Mouse (Mus musculus) adrenal gland, postnatal 4 days (tissue): Measurements from ENCODE around the gene Pdcd4. TPM values are rescaled to one million over a fixed set of nuclear protein-coding genes. Genes with fewer than 3 reads are reported as not detected.
"Not testable (repeated sequence)": the region's sequence is repeated elsewhere in the genome, so short reads cannot be mapped to it uniquely, and the experiment has no call there.

ENCODE experiments used
- DNase-seq, 2 experiments: peaks; one replicate each; pipeline ENCODE4 v3.0.0; 2021 to 2022; ENCODE audit warnings: low spot score in 2 of 2, mixed read lengths in 2 of 2
- total RNA-seq, 2 experiments: library from RNA; stranded (reverse); gene quantifications; 2 replicates each; pipeline ENCODE4 v1.2.3; 2021

Gene Pdcd4
- total RNA-seq, 2 experiments from 2014 or later: 118 to 128 TPM

GRCm38 (mm10) chr19:53898498-53898897, 6.5 kb downstream of the Pdcd4 start:
- no peak for DNase-seq

- no peak for DNase-seq
These were observed 7.2 kb downstream of the Pdcd4 start for GRCm38 (mm10) chr19:53898970-53899900.

DNA sequence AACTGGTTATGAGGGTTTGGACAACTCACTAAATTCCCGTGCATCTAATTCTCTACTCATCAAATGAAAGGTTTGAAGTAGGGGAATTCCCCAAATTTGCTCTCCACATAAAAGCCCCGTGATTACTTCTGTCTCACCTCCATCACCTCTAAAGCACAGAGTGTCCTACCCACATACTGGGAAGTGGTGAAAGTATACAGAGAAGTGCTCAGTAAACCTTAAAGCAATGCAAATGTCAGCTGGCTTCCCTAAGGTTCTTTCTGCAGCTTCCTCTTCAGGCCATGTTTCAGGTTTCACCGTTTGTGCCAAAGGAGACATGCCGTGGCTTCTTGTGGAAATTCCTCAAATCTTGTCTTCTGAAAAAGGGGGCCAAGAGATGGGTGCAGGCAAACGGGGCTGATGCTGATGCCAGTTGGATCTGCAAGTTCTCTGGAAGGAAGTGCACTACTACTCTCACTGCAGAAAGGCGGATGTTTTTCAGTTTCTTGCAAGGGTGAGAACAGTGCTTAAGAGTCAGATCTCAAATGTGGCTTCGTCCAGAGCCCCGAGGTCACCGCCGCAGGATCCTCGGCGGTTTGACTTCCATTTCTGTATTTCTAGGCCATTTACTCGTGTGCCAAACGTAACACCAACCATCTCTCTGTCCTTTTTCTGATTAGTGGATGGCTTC, 8.0 kb downstream of the Pdcd4 start:
- DNase-seq: no peak

DNA sequence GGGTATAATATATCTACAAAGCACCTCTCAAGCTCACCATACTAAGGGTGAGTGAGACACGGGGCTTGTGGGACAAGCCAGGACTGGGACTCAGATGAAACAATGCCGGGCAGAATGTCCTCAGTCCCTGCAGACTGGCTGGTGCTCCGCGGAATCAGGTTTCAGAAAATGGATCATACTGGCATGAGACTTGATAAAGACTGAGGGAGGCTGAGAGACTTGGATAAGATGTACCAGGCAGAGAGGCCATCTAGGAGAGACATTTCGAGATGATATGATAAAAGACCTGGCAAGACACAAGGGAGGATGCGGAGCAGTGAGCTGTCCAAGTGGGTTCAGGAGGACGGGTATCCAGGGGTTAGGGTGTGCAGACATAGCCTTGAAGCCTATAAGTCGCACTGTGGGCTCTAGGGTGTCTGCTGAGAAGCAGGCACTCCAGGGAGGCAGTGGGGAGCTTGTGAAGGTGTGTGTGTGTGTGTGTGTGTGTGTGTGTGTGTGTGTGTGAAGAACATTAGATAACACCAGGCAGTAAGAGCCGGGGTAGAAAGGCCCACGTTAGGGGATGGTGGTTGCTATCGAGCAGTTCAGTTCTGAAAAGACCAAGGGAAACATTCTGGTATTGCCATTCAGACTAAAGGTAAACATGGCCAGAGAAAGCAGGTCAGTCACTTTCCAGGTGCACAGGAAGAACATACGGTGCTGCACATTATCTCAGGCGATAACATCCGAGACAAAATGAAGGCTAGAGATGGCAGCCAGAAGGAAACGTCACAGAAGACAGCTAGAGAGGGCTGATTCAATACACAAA, 10.1 kb downstream of the Pdcd4 start:
- no peak for DNase-seq

GRCm38 (mm10) chr19:53902739-53903487, 10.9 kb downstream of the Pdcd4 start:
- peak; percentile 89 to 92 for DNase-seq

DNA sequence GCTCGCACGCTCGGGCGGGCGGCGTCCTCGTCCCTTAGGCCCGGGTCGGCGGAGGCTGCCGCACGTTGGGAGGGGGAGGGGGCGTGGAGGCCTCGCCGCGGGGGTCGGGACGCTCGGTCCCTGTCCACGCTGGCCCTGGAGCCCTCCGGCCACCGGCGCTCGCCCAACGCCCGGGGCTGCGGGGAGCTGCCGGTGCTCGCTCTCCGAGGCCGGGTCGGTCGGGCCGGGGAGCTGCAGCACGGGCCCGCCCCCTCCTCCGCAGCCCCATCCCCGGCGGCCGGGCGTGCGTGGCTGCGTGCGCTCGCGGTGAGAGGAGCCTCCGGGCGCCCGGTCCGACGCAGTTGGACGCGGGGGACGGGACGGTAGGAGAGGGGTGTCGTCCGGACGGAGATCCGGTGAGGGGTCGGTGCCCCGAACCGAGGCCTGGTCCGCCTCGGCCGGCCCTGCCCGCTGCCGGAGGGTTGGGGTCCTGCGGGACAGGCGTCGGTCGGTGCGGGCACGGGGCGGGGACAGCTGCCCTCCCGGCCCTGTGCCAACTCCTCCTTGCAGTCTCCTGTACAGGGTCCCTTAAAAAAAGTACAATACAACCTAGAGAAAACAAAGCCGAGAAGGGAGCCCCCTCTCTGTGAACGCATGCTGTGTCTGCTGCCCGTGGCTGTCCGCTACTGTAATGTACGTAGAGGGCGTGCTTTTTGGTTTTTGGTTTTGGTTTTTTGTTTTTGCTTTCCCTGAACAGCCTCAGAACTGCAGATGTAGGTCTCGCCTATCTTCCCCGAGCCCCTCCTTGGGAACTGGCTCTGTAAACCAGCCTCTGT, 11.7 kb downstream of the Pdcd4 start:
- DNase-seq: peak; percentile 20 to 21

GRCm38 (mm10) chr19:53904833-53905480, 12.9 kb downstream of the Pdcd4 start:
- DNase-seq: no peak

- no peak for DNase-seq
These were observed 14.1 kb downstream of the Pdcd4 start for GRCm38 (mm10) chr19:53906033-53906702.

DNA sequence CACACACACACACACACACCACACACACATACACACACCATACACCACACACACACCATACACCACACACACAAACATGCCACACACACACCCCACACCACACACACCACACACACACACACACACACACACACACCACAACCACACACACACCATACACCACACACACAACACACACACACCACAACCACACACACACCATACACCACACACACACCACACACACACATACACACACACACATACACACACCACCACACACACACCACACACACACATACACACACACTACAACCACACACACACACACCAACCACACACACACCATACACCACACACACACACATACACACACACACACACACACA, 14.7 kb downstream of the Pdcd4 start:
- DNase-seq: not testable (repeated sequence)

GRCm38 (mm10) chr19:53914950-53915349, 22.9 kb downstream of the Pdcd4 start:
- DNase-seq: no peak

DNA sequence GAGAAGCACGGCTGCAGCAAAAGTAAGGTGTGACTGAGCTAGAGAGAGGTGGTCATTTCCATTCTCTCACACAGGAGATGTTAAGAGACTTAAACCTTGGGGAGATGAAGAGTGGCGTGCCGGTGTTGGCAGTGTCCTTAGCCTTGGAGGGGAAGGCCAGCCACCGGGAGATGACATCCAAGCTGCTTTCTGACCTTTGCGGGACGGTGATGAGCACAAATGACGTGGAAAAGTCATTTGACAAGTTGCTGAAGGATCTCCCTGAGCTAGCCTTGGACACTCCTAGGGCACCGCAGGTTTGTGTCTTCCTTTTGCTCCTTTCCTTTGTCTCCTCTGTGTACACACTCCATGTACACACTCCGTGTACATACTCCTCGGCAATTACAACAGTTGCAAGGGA, 27.5 kb downstream of the Pdcd4 start:
- DNase-seq: no peak

- not testable (repeated sequence) for DNase-seq
These were observed 30.0 kb downstream of the Pdcd4 start for GRCm38 (mm10) chr19:53921996-53922395.

GRCm38 (mm10) chr19:53925338-53925751, 33.3 kb downstream of the Pdcd4 start:
- no peak for DNase-seq

DNA sequence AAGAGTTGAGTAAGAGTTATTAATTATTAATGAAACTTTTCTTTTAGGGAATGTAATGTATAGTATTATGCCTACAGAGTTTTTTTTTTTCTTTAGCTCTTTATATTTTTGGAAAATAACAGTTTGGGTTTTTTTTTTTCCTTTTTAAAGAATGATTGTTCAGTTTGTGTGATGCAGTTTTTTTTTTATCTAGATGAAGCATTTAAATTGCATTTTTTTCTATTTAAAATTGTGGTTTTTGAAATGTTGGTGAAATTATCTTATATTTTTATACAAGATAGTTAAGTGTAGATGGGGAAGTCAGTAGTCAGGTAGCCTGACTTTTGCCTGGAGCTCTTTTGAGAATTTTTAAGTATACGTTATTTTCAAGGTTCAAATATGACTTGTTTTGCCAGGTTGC, 34.7 kb downstream of the Pdcd4 start:
- no peak for DNase-seq

GRCm38 (mm10) chr19:53929218-53929617, 37.2 kb downstream of the Pdcd4 start:
- no peak for DNase-seq

DNA sequence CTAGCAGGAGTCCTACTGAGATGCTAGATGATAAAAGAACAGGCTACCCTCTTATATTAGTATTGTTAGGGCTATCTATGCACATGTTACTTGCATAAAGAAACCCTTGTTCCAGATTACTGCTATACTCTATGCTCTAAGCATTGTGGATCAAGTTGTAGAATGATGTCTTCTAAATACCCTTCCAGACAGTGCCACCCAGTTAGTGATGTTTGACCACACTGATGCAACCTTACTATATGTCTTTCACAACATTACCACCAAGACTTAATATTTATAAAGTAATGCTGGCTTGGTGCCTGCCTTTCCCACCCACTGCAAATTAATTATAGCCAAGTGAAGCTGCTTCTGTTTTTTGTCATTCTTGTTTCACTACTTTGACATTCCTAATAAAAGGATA, 41.0 kb downstream of the Pdcd4 start:
- DNase-seq: no peak

DNA sequence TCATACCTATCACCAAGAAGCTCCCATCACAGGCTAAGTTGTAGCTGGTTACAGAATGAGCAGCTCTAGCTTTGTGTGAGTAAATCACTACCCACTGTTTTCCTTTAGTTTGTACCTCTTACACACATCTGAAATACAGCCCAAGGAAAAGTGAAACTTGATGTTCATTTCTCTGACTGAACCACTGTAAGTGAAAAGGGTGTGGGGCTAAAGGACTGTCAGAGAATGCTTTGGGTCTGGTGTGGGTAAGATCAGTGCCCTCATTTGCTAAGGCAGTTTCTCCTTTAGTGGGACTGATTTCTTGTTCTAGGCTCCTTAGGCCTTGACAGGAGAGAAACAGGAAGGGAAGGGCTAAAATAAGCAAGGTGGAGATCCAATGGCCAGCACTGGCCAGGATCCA, 42.0 kb downstream of the Pdcd4 start:
- no peak for DNase-seq

DNA sequence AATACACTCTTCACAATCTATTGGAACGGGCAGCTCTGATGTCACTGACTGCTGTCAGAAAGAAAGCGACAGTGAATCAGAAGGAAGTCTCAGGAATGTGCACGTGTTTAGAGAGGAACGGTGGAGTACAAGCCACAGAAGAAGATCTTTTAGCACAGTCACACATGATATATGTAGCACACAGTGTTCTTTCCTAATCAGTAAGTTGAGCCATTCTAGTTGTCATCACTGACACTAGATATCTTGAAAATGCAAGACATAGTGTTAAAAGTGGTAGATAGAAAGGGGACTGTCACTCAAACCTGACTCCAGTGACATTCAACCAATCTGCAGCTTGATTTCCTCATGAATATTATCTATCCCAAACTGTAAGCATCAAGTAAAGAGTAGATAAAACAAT, 47.4 kb downstream of the Pdcd4 start:
- DNase-seq: no peak

- no peak for DNase-seq
These were observed 49.1 kb downstream of the Pdcd4 start for GRCm38 (mm10) chr19:53941139-53941538.
